Mouse (Mus musculus) kidney, adult 8-10 months (tissue): ENCODE results near the gene Zfp691.

Experiments used
- DNase-seq, 2 experiments: peaks; one replicate each; pipeline ENCODE4 v3.0.0; 2022

Zfp691 gene

DNA sequence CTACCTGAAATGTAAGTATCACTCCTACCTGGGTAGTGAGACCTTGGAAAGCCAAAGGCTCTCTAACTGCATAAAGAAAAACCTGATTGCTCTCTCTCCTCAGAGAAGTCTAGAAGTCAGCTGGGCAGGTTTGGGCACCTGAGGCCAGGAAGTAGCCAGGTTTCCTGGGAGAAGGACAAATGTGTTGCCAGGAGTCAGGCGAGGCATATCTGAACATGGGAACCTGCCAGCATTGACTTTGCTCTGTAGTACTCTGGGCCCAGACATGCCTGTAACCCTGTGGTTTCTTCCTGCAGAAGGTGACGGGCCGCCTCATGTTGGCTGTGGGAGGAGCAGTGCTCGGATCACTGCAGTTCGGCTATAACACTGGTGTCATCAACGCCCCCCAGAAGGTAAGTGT is 53.9 kb downstream of the Zfp691 start:
- no peak for DNase-seq
